Mouse (Mus musculus): ENCODE measurements around the gene Tssk6. TPM values are rescaled to one million over a fixed set of nuclear protein-coding genes. Genes with fewer than 3 reads are reported as not detected.
A peak's percentile ranks its signal among the peaks of the same experiment; 100 is the strongest.

Tssk6 gene
- polyA plus RNA-seq, 1 experiment from 2014 or later, result 4.7 TPM

DNA sequence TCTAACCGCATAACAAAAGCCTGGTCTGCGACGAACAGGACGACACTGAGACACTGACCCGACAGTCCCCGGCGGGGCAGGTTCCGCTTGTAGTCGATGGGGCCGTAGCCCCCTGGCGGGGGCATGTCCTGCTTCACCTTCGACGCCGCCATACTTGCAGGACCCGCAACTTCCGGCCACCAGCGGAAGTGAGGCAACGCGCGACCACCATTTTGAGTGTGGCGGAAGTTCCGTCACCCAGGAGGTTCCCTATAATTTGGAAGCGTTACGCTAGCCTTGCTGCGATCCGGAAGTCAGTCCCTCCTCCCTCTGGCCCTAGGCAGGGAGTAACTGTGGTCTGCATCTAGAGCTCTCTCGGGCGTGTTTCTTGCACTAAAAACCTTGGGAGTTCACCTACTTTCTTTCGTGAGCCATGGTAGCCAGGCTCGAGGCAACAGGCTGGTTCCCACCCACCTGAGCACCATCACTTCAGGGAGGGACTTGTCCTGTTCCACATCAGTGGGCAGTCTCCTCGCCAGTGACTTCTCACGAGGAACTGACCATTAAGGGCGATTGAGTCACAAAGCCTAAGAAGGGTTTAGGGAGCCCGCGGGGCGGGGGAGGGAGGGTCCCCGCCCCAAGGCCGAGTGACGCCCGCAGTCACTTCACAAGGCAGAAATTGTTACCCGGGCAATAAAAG, 361 bp upstream of the Tssk6 start:
- H3K36me3 ChIP-seq, result peaks cover 13% of the 10 kb centered on the region; the same call in 1 of the 2 replicates
- peak; percentile 39 for ATAC-seq (ENCODE audit: insufficient number of reproducible peaks, insufficient read depth, low FRiP score, low TSS enrichment, low read depth)
- H3K27me3 ChIP-seq, result no peaks in the 10 kb centered on the region
- peaks cover 51% of the 10 kb centered on the region for H3K4me1 ChIP-seq
- peak overlapping the region; percentile 60 for H3K4me3 ChIP-seq
- no peaks in the 10 kb centered on the region for H3K9me3 ChIP-seq
- H3K9ac ChIP-seq, result peak overlapping the region; percentile 85
- peak overlapping the region; percentile 91 for H3K27ac ChIP-seq
- WGBS, result 2% methylated on average over 41 of the region's 41 CpGs
- H3K4me2 ChIP-seq, result peak overlapping the region; percentile 98

- Histone ChIP-seq H3K27ac (peak overlapping the region; percentile 91), H3K4me2 (peak overlapping the region; percentile 98), H3K27me3 (no peaks in the 10 kb centered on the region), H3K4me1 (peaks cover 39% of the 10 kb centered on the region), H3K4me3 (peak overlapping the region; percentile 60), H3K9me3 (no peaks in the 10 kb centered on the region), H3K9ac (peak overlapping the region; percentile 85), H3K36me3 (peaks cover 18% of the 10 kb centered on the region)
- under 1% methylated on average over 45 of the region's 45 CpGs for WGBS
- peak; percentile 81 for ATAC-seq (ENCODE audit: insufficient number of reproducible peaks, insufficient read depth, low FRiP score, low TSS enrichment, low read depth)
Observed at GRCm38 (mm10) chr8:69903063-69903542, 1.1 kb downstream of the Tssk6 start.

- Histone ChIP-seq H3K36me3 (peaks cover 18% of the 10 kb centered on the region), H3K27ac (peak overlapping the region; percentile 91; the same call in 1 of the 2 replicates), H3K4me2 (peak overlapping the region; percentile 98; the same call in 1 of the 2 replicates), H3K9ac (no peak overlapping the region), H3K27me3 (no peaks in the 10 kb centered on the region), H3K9me3 (no peaks in the 10 kb centered on the region), H3K4me3 (no peak overlapping the region), H3K4me1 (peaks cover 36% of the 10 kb centered on the region)
- ATAC-seq (ENCODE audit: insufficient number of reproducible peaks, insufficient read depth, low FRiP score, low TSS enrichment, low read depth), result no peak
- 78% methylated on average over 8 of the region's 8 CpGs for WGBS
Observed at GRCm38 (mm10) chr8:69904096-69904495, 2.1 kb downstream of the Tssk6 start.

GRCm38 (mm10) chr8:69906260-69906659, 4.3 kb downstream of the Tssk6 start:
- 84% methylated on average over 2 of the region's 2 CpGs for WGBS
- Histone ChIP-seq H3K4me1 (peaks cover 20% of the 10 kb centered on the region), H3K9ac (no peak overlapping the region), H3K27me3 (no peaks in the 10 kb centered on the region), H3K4me2 (no peak overlapping the region), H3K27ac (no peak overlapping the region), H3K4me3 (no peak overlapping the region), H3K36me3 (peaks cover 40% of the 10 kb centered on the region), H3K9me3 (no peaks in the 10 kb centered on the region)
- no peak for ATAC-seq (ENCODE audit: insufficient number of reproducible peaks, insufficient read depth, low FRiP score, low TSS enrichment, low read depth)

DNA sequence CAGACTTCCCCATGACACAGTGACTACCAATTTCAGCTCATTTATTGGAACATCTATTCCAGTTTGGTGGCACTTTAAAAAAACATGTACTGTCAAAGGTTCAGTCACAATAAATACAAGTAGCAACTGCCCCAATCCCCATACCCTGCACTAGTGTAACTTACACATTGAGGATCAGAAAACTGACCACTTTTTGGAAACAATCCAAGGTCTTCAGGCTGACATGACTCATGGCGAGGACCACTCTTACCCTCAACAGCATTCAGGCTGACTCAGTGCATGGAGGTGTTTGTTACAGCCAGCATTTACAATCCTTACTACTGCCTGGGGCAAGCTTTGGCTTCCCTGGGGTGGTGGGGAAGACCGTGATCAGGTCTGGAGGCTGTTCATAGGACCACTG, 5.1 kb downstream of the Tssk6 start:
- Histone ChIP-seq H3K4me3 (no peak overlapping the region), H3K9ac (no peak overlapping the region), H3K4me2 (no peak overlapping the region), H3K9me3 (no peaks in the 10 kb centered on the region), H3K4me1 (peaks cover 16% of the 10 kb centered on the region), H3K27ac (no peak overlapping the region), H3K27me3 (no peaks in the 10 kb centered on the region), H3K36me3 (peaks cover 48% of the 10 kb centered on the region)
- ATAC-seq (ENCODE audit: insufficient number of reproducible peaks, insufficient read depth, low FRiP score, low TSS enrichment, low read depth), result no peak
- 87% methylated on average over 2 of the region's 2 CpGs for WGBS

GRCm38 (mm10) chr8:69911917-69912316, 9.9 kb downstream of the Tssk6 start:
- no peaks in the 10 kb centered on the region for H3K9me3 ChIP-seq
- no peaks in the 10 kb centered on the region for H3K4me1 ChIP-seq
- H3K27me3 ChIP-seq, result no peaks in the 10 kb centered on the region
- H3K9ac ChIP-seq, result no peak overlapping the region
- no peak overlapping the region for H3K4me3 ChIP-seq
- no peak overlapping the region for H3K27ac ChIP-seq
- H3K4me2 ChIP-seq, result no peak overlapping the region
- H3K36me3 ChIP-seq, result peaks cover 96% of the 10 kb centered on the region
- 91% methylated on average over 13 of the region's 13 CpGs for WGBS
- ATAC-seq (ENCODE audit: insufficient number of reproducible peaks, insufficient read depth, low FRiP score, low TSS enrichment, low read depth), result no peak

GRCm38 (mm10) chr8:69912478-69913074, 10.6 kb downstream of the Tssk6 start:
- Histone ChIP-seq H3K36me3 (peaks cover 97% of the 10 kb centered on the region), H3K4me1 (no peaks in the 10 kb centered on the region), H3K9me3 (no peaks in the 10 kb centered on the region), H3K9ac (no peak overlapping the region), H3K27ac (no peak overlapping the region), H3K27me3 (no peaks in the 10 kb centered on the region), H3K4me3 (no peak overlapping the region), H3K4me2 (no peak overlapping the region)
- no peak for ATAC-seq (ENCODE audit: insufficient number of reproducible peaks, insufficient read depth, low FRiP score, low TSS enrichment, low read depth)
- WGBS, result 89% methylated on average over 12 of the region's 12 CpGs

- Histone ChIP-seq H3K9me3 (no peaks in the 10 kb centered on the region), H3K4me3 (no peak overlapping the region), H3K36me3 (peaks cover 84% of the 10 kb centered on the region), H3K27me3 (no peaks in the 10 kb centered on the region), H3K9ac (no peak overlapping the region), H3K4me2 (no peak overlapping the region), H3K4me1 (no peaks in the 10 kb centered on the region; the same call in 1 of the 2 replicates), H3K27ac (no peak overlapping the region)
- WGBS, result 87% methylated on average over 4 of the region's 4 CpGs
- ATAC-seq (ENCODE audit: insufficient number of reproducible peaks, insufficient read depth, low FRiP score, low TSS enrichment, low read depth), result no peak
Observed at GRCm38 (mm10) chr8:69914526-69914925, 12.5 kb downstream of the Tssk6 start.

- 62% methylated on average over 5 of the region's 5 CpGs for WGBS
- no peak overlapping the region for H3K4me3 ChIP-seq
- no peak overlapping the region for H3K27ac ChIP-seq
- no peak for ATAC-seq (ENCODE audit: insufficient number of reproducible peaks, insufficient read depth, low FRiP score, low TSS enrichment, low read depth)
- H3K9me3 ChIP-seq, result no peaks in the 10 kb centered on the region
- no peak overlapping the region for H3K4me2 ChIP-seq
- peaks cover 71% of the 10 kb centered on the region for H3K36me3 ChIP-seq
- no peak overlapping the region; the same call in 1 of the 2 replicates for H3K9ac ChIP-seq
- peaks cover 10% of the 10 kb centered on the region for H3K4me1 ChIP-seq
- H3K27me3 ChIP-seq, result no peaks in the 10 kb centered on the region
Observed at GRCm38 (mm10) chr8:69915748-69916147, 13.8 kb downstream of the Tssk6 start.

- no peak for ATAC-seq (ENCODE audit: insufficient number of reproducible peaks, insufficient read depth, low FRiP score, low TSS enrichment, low read depth)
- H3K27me3 ChIP-seq, result no peaks in the 10 kb centered on the region
- no peak overlapping the region for H3K9ac ChIP-seq
- H3K27ac ChIP-seq, result no peak overlapping the region
- no peaks in the 10 kb centered on the region for H3K9me3 ChIP-seq
- H3K36me3 ChIP-seq, result peaks cover 48% of the 10 kb centered on the region
- peaks cover 18% of the 10 kb centered on the region for H3K4me1 ChIP-seq
- no peak overlapping the region for H3K4me2 ChIP-seq
- H3K4me3 ChIP-seq, result no peak overlapping the region
Observed at GRCm38 (mm10) chr8:69918506-69918905, 16.5 kb downstream of the Tssk6 start.

GRCm38 (mm10) chr8:69919010-69919409, 17.0 kb downstream of the Tssk6 start:
- H3K4me3 ChIP-seq, result no peak overlapping the region
- H3K36me3 ChIP-seq, result peaks cover 44% of the 10 kb centered on the region
- peak overlapping the region; percentile 45 for H3K27ac ChIP-seq
- ATAC-seq (ENCODE audit: insufficient number of reproducible peaks, insufficient read depth, low FRiP score, low TSS enrichment, low read depth), result peak; percentile 48
- H3K9me3 ChIP-seq, result no peaks in the 10 kb centered on the region
- WGBS, result 64% methylated on average over 1 of the region's 1 CpGs
- H3K4me2 ChIP-seq, result no peak overlapping the region
- no peak overlapping the region for H3K9ac ChIP-seq
- peaks cover 18% of the 10 kb centered on the region for H3K4me1 ChIP-seq
- H3K27me3 ChIP-seq, result no peaks in the 10 kb centered on the region

All from embryonic facial prominence, embryonic 13.5 days (tissue).